Mouse (Mus musculus): ENCODE measurements at regions not wholly inside any gene's neighbourhood (a gene's known extent, or its start where the extent isn't known, plus 50 kb on each side); places are given as distances from the start of the nearest gene placed in this dataset.

GRCm38 (mm10) chr1:133549816-133550215 lies 60.3 kb downstream of the Snrpe start:
- DNase-seq (ENCODE audit: low read depth), result no peak

- DNase-seq (ENCODE audit: low read depth), result no peak
Measured at GRCm38 (mm10) chr1:133548971-133549370, 61.1 kb downstream of the Snrpe start.

- DNase-seq (ENCODE audit: low read depth), result no peak
Measured at GRCm38 (mm10) chr1:133547541-133547940, 62.5 kb downstream of the Snrpe start.

GRCm38 (mm10) chr1:133544996-133545395 lies 65.1 kb downstream of the Snrpe start:
- no peak for DNase-seq (ENCODE audit: low read depth)

GRCm38 (mm10) chr1:133543751-133544150 lies 66.3 kb downstream of the Snrpe start:
- no peak for DNase-seq (ENCODE audit: low read depth)

DNA sequence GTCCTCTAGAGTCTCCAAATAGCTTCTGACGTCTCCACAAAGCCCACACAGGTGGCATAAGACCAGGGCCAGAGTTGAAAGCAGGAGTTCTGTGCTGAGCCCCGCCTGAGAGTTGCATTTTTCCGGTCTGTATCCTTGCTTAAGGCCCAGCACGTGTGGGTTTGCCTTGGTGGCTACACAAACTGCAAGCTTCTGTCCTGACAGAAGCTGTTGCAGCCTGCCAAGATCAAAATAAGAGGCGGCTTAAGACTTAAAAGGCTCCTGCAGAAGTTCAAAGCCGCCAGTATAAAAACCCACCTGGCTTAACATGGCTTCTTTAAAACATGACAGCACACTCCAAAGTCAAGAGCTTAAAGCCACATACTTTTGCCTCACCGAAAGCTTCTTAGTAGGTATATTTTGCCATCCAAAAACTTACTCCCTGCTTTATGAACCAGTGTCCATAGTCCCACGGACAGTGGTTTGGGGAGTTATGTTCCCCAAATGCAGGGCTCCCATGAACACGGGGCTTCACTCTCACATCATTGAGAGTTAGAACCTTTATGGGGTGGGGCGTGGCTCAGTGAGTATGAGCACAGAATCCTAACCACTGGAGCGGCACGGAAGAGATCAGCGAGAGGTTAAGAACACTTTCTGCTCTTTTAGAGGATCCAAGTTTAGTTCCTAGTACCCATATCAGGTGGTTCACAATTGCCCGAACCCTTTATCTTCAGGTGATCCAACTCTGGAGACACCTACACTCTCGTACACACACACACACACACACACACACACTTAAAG lies 67.9 kb downstream of the Snrpe start:
- no peak for DNase-seq (ENCODE audit: low read depth)

DNA sequence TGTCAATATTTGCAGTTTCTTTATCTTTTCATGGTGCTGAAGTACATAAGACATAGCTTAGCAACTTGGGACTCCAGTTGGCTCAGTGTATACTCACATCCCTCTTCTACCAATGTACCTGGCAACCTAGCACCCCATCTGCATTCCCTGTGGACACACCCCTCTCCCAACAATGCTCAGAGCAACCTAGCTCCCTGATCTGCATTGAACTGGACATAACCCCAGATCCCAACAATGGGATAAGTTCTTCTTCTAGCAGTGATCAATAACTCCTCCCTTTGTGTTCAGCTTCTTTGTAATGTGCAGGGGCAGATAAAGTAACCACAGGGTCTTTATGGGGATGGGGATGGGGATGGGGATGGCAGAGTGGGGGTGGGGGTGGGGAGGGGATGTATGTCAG lies 79.4 kb downstream of the Snrpe start:
- DNase-seq (ENCODE audit: low read depth), result no peak

- no peak for DNase-seq (ENCODE audit: low read depth)
Measured at GRCm38 (mm10) chr1:133529817-133530216, 80.3 kb downstream of the Snrpe start.

- DNase-seq (ENCODE audit: low read depth), result peak; percentile 3
Measured at GRCm38 (mm10) chr1:133527651-133528385, 82.3 kb downstream of the Snrpe start.

DNA sequence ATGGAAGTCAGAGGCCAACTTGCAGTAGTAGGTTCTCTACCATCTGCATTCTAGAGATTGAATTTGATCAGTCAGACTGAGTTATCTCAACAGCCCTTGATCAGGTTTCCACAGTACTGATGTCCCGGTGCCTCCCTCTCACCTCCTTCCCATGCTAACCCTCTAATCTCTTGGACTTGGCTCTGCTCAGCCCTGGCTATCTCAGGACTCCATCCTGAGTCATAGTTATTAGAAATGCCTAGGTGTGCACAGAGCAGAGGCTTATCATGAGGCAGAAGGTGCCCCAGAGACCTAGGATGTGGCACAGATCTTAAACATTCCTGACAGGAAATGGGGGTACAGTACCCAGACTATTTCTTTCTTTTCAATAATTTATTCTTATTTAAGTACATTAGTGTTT lies 87.3 kb downstream of the Snrpe start:
- no peak for DNase-seq (ENCODE audit: low read depth)

DNA sequence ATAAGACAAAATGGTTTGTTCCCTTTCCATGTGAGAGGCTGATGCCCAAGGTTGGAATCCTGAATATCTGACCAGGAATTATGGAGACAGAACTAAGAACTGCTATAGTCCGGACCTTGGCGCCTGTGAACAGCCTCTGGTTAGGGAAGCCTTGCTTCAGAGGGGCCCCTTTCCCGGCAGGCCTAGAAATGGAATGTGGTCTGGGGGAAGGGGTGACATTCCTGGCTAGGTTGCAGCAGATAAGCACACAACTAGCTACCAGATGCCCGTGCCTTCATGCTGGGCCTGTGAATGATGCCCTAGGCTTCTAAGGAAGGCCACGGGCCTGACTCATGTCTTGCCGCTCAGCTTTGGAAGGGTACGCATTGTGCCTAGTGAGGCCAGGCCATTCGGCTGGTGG lies 89.4 kb downstream of the Snrpe start:
- no peak for DNase-seq (ENCODE audit: low read depth)

- no peak for DNase-seq (ENCODE audit: low read depth)
Measured at GRCm38 (mm10) chr1:133517020-133517419, 92.8 kb upstream of the Sox13 start.

GRCm38 (mm10) chr1:133504116-133504515 lies 79.9 kb upstream of the Sox13 start:
- DNase-seq (ENCODE audit: low read depth), result no peak

- no peak for DNase-seq (ENCODE audit: low read depth)
Measured at GRCm38 (mm10) chr1:133503336-133503735, 79.2 kb upstream of the Sox13 start.

DNA sequence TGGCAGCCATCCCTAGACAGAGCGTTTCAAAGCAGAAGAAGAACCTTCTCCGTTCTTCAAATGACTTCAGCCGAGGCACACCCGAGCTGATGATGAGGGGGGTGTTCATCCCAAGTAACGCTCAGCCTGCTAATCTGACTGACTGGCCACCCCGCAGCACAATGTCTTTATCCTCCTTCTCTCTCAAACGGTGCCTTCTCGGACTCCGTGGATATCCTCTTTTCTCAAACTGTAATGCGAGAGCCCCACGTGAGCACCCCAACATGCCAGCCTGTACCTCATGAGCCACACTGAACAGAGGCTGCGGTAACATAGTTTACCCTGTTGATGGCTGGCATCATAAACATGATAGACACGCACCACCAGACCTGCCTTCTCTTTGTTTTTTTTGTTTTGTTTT lies 76.8 kb upstream of the Sox13 start:
- DNase-seq (ENCODE audit: low read depth), result no peak

DNA sequence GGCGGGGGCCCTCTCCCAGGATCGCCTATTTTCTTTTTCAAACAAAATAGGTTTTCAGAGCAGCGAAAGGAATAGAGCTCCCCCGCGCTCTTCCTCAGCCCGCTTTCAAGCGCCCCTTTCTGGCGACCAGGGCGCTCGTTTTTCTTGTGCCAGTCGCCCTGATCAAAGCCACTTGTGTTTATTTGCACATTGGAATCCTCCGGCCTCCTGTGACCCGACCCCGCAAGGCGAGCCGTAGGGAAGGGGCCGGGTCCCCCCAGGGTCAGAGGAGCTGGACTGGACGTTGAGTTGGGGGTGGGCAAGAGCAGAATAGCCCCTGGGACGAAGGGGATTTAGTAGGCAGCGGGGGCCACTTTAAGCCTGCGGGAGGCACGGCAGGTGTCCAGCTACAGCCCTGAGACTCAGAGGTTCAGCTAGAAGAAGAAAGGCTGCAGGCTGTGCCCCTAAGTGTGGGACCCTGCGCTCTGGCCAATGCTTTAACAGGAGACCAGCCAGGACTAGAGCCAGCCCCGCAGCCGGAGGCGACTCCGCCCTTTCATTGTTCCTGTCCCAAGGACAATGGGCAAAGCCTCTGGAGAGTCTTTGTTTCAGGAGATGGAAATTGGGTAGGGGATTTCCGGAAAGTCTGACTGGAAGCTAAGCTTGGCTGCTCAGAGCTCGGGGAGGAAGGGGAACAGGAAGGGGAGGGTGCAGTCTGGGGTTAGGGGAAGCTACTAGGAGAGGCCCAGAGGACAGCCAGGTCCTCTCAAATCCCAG lies 69.0 kb upstream of the Sox13 start:
- no peak for DNase-seq (ENCODE audit: low read depth)

- DNase-seq (ENCODE audit: low read depth), result no peak
Measured at GRCm38 (mm10) chr1:133492291-133492985, 68.3 kb upstream of the Sox13 start.

DNA sequence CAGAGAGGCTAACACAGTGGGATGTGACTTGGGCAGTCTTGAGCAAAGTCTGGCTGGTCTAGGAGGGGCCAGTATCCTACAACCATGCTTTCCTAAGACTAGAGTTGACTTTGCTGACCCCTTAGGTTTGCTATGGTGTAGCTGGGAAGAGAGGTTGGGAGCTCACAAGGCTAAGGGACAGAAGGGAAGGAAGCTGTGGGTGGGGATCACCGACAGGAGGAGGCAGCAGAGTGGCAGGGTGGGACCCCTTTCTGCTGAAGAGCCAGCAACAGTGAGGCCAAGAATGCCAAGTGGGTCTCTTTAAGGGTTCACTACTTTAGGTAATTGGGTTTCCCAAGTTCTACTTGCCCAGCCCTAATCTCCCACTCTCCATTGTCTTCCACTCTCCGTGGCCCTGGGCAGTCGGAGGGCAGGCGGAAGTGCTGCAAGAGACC lies 67.7 kb upstream of the Sox13 start:
- DNase-seq (ENCODE audit: low read depth), result no peak

DNA sequence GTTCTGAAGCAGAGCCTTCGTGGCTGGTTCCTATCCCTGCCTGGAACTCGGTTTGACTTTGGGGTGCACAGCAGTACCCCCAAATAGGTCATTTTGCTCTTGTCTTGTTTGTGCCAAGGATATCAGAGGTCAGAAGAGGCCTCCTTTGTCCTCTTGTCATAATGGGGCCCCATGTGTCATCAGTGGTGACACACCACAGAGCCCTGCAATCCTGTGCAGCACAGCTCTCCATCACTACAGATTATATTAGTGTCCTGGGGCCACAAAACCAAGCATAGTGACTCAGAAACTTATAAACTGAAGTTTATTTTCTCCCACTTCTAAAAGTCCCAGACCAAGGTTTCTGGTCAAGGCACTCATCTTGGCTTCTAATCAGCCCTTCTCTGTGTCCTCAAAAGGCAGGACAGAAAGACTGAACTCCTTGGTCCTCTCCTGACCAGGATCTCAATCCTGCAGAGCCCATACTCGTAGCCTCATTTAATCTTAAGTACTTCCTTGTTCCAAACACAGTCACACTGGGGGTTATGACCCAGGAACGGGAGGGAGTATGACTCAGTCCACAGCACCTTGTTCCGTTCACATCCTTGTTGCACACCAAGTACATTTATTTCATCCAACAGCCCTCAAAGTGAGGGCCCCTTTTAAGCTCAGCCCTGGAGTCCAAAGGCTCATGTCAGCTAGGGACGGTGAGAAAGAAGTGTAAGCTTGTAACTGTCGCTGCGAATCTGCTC lies 63.2 kb upstream of the Sox13 start:
- no peak for DNase-seq (ENCODE audit: low read depth)

DNA sequence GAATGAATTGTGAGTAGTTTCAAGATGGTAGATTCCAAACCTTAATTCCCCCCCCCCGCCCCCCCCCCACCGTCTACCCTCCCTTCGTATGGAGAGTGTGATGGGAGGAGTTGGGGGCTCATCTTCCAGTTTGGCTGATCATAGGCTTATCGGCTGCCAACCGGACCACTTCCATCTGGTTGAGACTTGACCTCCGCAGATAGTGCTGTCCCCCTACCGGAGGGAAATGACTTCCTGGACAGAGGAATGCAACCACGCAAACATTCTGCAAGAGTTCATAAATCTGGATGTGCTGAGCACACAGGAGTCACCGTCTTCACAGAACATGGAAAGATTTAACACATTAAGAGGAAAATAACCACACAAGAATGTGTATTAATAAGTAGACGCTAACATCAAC lies 62.2 kb upstream of the Sox13 start:
- no peak for DNase-seq (ENCODE audit: low read depth)

DNA sequence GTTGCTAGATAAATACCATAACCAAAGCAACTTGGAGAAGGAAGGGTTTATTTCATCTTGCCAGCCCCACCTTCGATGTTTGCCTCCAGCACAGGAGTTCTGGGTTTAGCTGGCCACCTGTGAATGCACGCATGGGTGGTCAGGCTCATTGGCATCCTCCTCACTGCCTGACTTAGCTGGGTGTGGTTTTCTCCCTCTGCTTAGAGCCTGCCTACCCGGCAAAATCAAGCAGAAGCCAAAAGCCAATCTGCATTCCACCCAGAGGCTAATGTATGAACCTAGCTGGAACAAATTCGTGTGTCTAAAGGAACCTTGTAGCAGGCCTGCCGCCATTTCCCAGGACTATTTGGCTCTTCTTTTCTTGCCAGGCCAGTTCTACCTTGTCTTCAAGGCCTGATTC lies 58.7 kb upstream of the Sox13 start:
- DNase-seq (ENCODE audit: low read depth), result no peak

Data from gonadal fat pad, adult 2 months (tissue).